Mouse (Mus musculus): ENCODE measurements around the gene Slc25a51.

DNA sequence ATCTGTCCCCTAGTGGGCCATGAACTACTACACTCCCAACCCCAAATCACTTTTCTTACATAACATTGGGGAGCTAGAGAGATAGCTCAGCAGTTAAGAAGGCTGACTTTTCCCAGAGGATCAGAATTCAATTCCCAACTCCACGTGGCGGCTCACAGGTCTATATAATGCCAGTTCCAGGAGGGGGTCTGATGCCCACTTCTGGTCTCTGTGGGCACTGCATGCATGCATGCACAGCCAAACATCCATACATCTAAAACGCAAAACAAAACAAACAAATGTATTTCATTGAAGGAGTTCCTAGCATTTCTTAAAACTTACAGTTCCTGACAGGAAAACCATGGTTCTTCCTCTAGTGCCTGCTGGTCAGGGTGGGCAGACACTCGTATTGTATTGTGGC, 16.5 kb downstream of the Slc25a51 start:
- TF ChIP-seq CTCF (IDR thresholded peaks at IDR 0.05; ENCODE audit: insufficient read depth, low read length): no peak
- no peak for TF ChIP-seq POLR2A (IDR thresholded peaks at IDR 0.05; ENCODE audit: borderline replicate concordance, extremely low read depth, low read depth, low read length)
